Mouse (Mus musculus): ENCODE measurements around the gene Lrp5.

DNA sequence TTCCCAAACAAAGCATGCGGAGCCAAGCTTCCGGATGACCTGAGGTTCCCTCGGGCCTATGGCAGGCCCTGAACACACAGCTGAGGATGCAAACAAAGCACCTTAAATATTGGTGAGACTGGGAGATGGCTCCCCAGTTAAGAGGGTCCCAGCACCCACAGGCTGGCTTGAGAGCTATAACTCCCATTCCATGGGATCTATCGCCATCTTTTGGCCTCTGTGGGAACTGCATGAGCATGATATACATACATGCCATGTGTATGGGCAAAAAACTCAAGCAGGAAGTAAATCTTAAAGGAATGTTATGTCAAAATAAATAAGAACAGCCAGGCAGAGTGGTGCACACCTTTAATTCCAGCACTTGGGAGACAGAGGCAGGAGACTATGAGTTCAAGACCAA, 37.5 kb upstream of the Lrp5 start:
- TF ChIP-seq CTCF (IDR thresholded peaks at IDR 0.05; ENCODE audit: low read depth): peak; percentile 76
- no peak for TF ChIP-seq EP300 (optimal IDR thresholded peaks at IDR 0.05)
